Mouse (Mus musculus) liver, postnatal 0 days (tissue): Measurements from ENCODE around the gene Plekhh3. TPM values are rescaled to one million over a fixed set of nuclear protein-coding genes. Genes with fewer than 3 reads are reported as not detected.

Source experiments
- ATAC-seq: fragments of 200-750 bp; cut with Nextera tagmentation; 2 replicates; pipeline ENCODE4 v1.8.0; 2017; ENCODE audit warnings: mild to moderate bottlenecking, moderate library complexity
- DNase-seq: peaks from one replicate; pipeline ENCODE4 v3.0.0-alpha.2; 2016
- H3K27ac ChIP-seq: fragments of 300-500 bp; sonication (generic); 2 replicates; pipeline ENCODE4 v1.5.1; 2014; ENCODE audit warnings: antibody characterized with exemption, moderate library complexity, mild to moderate bottlenecking, low read depth
- H3K27me3 ChIP-seq: fragments of 300-500 bp; sonication (generic); 2 replicates; pipeline ENCODE4 v1.6.1; 2014; ENCODE audit warnings: low read length, control low read depth, mixed read lengths; ENCODE audit not compliant: insufficient read depth
- H3K36me3 ChIP-seq: fragments of 300-500 bp; sonication (generic); replicated peaks from 2 replicates; pipeline ENCODE4 v1.6.1; 2014; ENCODE audit warnings: mild to moderate bottlenecking, control low read depth, low read length, moderate library complexity, mixed read lengths; ENCODE audit not compliant: insufficient read depth
- H3K4me1 ChIP-seq: fragments of 300-500 bp; sonication (generic); 2 replicates; pipeline ENCODE4 v1.6.1; 2014; ENCODE audit warnings: antibody characterized with exemption, mild to moderate bottlenecking, control low read depth; ENCODE audit not compliant: insufficient read depth
- H3K4me2 ChIP-seq: fragments of 300-500 bp; sonication (generic); 2 replicates; pipeline ENCODE4 v1.6.1; 2014; ENCODE audit warnings: low read depth, mild to moderate bottlenecking, low read length, moderate library complexity, mixed read lengths
- H3K4me3 ChIP-seq: fragments of 300-500 bp; sonication (generic); 2 replicates; pipeline ENCODE4 v1.5.1; 2014; ENCODE audit warnings: low read depth, low read length
- H3K9ac ChIP-seq: fragments of 300-500 bp; sonication (generic); replicated peaks from 2 replicates; pipeline ENCODE4 v1.6.1; 2014; ENCODE audit warnings: mild to moderate bottlenecking, moderate library complexity
- H3K9me3 ChIP-seq: fragments of 300-500 bp; sonication (generic); 2 replicates; pipeline ENCODE4 v1.6.1; 2016; ENCODE audit warnings: mild to moderate bottlenecking, control low read depth, low read length, mixed read lengths
- CTCF ChIP-seq: sonication (generic); IDR thresholded peaks from 2 replicates; pipeline ENCODE4 v1.5.1; 2016; ENCODE audit warnings: antibody characterized with exemption, low read depth
- EP300 ChIP-seq: IDR thresholded peaks from 2 replicates; pipeline ENCODE4 v1.6.1; 2016; ENCODE audit warnings: antibody characterized with exemption, low read depth, mild to moderate bottlenecking
- WGBS: fragments of 180-500 bp; shearing (Covaris S2); extraction: QIAGEN DNeasy Blood & Tissue Kit; methylation state at CpG from one replicate; pipeline ENCODE4 v1.1.7; 2014; ENCODE audit not compliant: insufficient replicate concordance; 5-methylcytosine and 5-hydroxymethylcytosine counted together
- polyA plus RNA-seq: library from polyadenylated mRNA; unstranded; fragments of >200 nt; fragmentation: Nextera tagmentation; extraction: Ambion mirVana; gene quantifications from 2 replicates; pipeline ENCODE4 v1.2.1, GENCODE M21; 2015

Plekhh3 gene
- polyA plus RNA-seq, 1 experiment from 2014 or later, result 1.6 TPM

GRCm38 (mm10) chr11:101155728-101156371 lies 15.3 kb downstream of the Plekhh3 start, which contains the start of gene Tubg2:
TSS of gene Tubg2 (plus strand) at chr11:101155907.
- Histone ChIP-seq H3K36me3 (no peaks in the 10 kb centered on the region), H3K27ac (no peak within 1 kb of the TSS), H3K9ac (no peak within 1 kb of the TSS; the same call in 1 of the 2 replicates), H3K9me3 (no peaks in the 10 kb centered on the region), H3K4me1 (peaks cover 3% of the 10 kb centered on the region; the same call in 1 of the 2 replicates), H3K27me3 (peaks cover 13% of the 10 kb centered on the region), H3K4me2 (peak within 1 kb of the TSS; percentile 57), H3K4me3 (peak within 1 kb of the TSS; percentile 6; the same call in 1 of the 2 replicates)
- TF ChIP-seq EP300 (no peak), CTCF (no peak)
- peak; percentile 51; the same call in 1 of the 2 replicates for ATAC-seq
- WGBS, result 2% methylated on average over 36 of the region's 36 CpGs
- DNase-seq, result peak; percentile 47

DNA sequence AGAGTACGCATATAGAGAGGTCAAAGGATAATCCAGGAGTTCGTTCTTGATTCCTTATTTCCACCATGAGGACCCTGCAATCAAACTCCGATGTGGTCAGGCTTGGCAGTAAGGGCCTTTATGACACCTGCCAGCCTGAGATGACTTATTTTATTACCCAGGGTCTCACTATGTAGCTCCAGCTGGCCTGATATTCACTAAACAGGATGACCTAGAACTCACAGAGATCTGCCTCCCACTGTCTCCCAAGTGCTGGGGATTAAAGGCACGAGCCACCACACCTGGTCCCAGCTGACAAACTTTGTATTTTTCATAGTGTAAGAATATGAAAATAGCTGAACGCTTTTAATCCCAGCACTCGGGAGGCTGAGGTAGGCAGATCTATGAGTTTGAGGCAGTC lies 16.0 kb downstream of the Plekhh3 start:
- ATAC-seq, result no peak
- Histone ChIP-seq H3K27ac (no peak overlapping the region), H3K4me2 (no peak overlapping the region), H3K4me3 (no peak overlapping the region), H3K9me3 (no peaks in the 10 kb centered on the region), H3K4me1 (peaks cover 3% of the 10 kb centered on the region; the same call in 1 of the 2 replicates), H3K36me3 (no peaks in the 10 kb centered on the region), H3K9ac (no peak overlapping the region), H3K27me3 (peaks cover 13% of the 10 kb centered on the region)
- DNase-seq, result no peak
- TF ChIP-seq EP300, result no peak
- no peak for TF ChIP-seq CTCF
- 67% methylated on average over 6 of the region's 6 CpGs for WGBS

DNA sequence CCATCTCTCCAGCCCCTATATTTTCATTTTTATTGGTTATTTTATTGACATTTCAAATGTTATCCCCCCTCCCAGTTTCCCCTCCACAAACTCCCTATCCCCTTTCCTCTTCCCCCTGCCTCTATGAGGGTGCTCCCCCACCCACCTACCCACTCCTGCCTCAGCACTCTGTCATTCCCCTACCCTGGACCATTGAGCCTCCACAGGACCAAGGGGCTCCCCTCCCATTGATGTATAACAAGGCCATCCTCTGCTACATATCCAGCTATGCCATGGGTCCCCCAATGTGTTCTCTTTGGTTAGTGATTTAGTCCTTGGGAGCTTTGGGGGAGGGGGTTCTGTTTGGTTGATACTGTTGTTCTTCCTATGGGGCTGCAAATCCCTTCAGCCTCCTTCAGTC lies 16.5 kb downstream of the Plekhh3 start:
- Histone ChIP-seq H3K4me3 (no peak overlapping the region), H3K27me3 (peaks cover 13% of the 10 kb centered on the region), H3K36me3 (no peaks in the 10 kb centered on the region), H3K4me1 (peaks cover 3% of the 10 kb centered on the region; the same call in 1 of the 2 replicates), H3K4me2 (no peak overlapping the region), H3K9me3 (no peaks in the 10 kb centered on the region), H3K27ac (no peak overlapping the region), H3K9ac (no peak overlapping the region)
- ATAC-seq (no peak), DNase-seq (no peak)
- TF ChIP-seq CTCF (no peak), EP300 (no peak)

GRCm38 (mm10) chr11:101152825-101153224 lies 18.3 kb downstream of the Plekhh3 start:
- H3K4me2 ChIP-seq, result no peak overlapping the region
- 67% methylated on average over 1 of the region's 1 CpGs for WGBS
- H3K36me3 ChIP-seq, result no peaks in the 10 kb centered on the region
- H3K9ac ChIP-seq, result no peak overlapping the region
- DNase-seq (no peak), ATAC-seq (no peak)
- no peaks in the 10 kb centered on the region for H3K9me3 ChIP-seq
- H3K4me3 ChIP-seq, result no peak overlapping the region
- peaks cover 13% of the 10 kb centered on the region for H3K27me3 ChIP-seq
- TF ChIP-seq CTCF, result no peak
- no peak for TF ChIP-seq EP300
- H3K4me1 ChIP-seq, result peaks cover 3% of the 10 kb centered on the region; the same call in 1 of the 2 replicates
- no peak overlapping the region for H3K27ac ChIP-seq

DNA sequence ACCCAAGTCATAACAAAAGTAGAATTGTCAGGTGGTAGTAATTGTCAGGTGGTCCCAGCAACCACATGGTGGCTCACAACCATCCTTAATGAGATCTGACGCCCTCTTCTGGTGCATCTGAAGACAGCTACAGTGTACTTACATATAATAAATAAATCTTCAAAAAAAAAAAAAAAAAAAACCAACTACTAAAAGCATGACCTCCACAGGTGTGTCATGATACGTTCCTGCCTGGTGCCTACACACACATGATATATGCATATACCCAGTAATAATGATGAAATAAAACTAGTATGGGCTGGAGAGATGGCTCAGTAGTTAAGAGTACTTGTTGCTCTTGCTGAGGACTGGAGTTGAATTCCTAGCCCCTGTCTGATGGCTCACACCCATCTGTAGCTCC lies 20.1 kb downstream of the Plekhh3 start:
- H3K4me3 ChIP-seq, result no peak overlapping the region
- H3K27me3 ChIP-seq, result peaks cover 13% of the 10 kb centered on the region
- H3K4me2 ChIP-seq, result no peak overlapping the region
- H3K27ac ChIP-seq, result no peak overlapping the region
- peaks cover 1% of the 10 kb centered on the region; the same call in 1 of the 2 replicates for H3K4me1 ChIP-seq
- H3K36me3 ChIP-seq, result no peaks in the 10 kb centered on the region
- H3K9ac ChIP-seq, result no peak overlapping the region
- WGBS, result 48% methylated on average over 2 of the region's 2 CpGs
- H3K9me3 ChIP-seq, result no peaks in the 10 kb centered on the region
- ATAC-seq, result no peak
- no peak for TF ChIP-seq EP300
- no peak for TF ChIP-seq CTCF
- no peak for DNase-seq

GRCm38 (mm10) chr11:101149178-101150105 lies 21.7 kb downstream of the Plekhh3 start:
- Histone ChIP-seq H3K36me3 (no peaks in the 10 kb centered on the region), H3K9me3 (no peaks in the 10 kb centered on the region), H3K4me2 (no peak overlapping the region), H3K4me1 (no peaks in the 10 kb centered on the region), H3K27ac (no peak overlapping the region), H3K27me3 (0 out of 2 replicates have a peak, but pooled peaks cover 2% of the 10 kb centered on the region), H3K4me3 (no peak overlapping the region), H3K9ac (no peak overlapping the region)
- ATAC-seq (no peak), DNase-seq (no peak)
- TF ChIP-seq EP300 (no peak), CTCF (no peak)
- 56% methylated on average over 9 of the region's 9 CpGs for WGBS
